Mouse (Mus musculus) heart, postnatal 0 days (tissue): ENCODE results near the gene Acox3.

Experiments
- CTCF ChIP-seq: IDR thresholded peaks from 2 replicates; pipeline ENCODE4 v1.5.1; 2016; ENCODE audit warnings: antibody characterized with exemption, control low read depth, low read depth
- EP300 ChIP-seq: IDR thresholded peaks from 2 replicates; pipeline ENCODE4 v1.6.1; 2016; ENCODE audit warnings: antibody characterized with exemption, low read depth

GRCm38 (mm10) chr5:35593272-35593671 lies 10.4 kb downstream of the Acox3 start:
- TF ChIP-seq CTCF (no peak), EP300 (no peak)
